Mouse (Mus musculus) sigmoid colon, adult 10 weeks (tissue): ENCODE data around the gene 1700122O11Rik. TPM values are rescaled to one million over a fixed set of nuclear protein-coding genes. Genes with fewer than 3 reads are reported as not detected.

Experiments used
- polyA plus RNA-seq: library from polyadenylated mRNA; stranded (reverse); fragments of 350-450 nt; fragmentation: Illumina TruSeq; extraction: RNeasy Lipid Tissue Mini Kit (QIAGEN cat#74804); gene quantifications from one replicate; pipeline ENCODE4 v1.2.3, GENCODE M21; 2014; ENCODE audit warnings: low read depth, low replicate concordance

Gene 1700122O11Rik
- not detected for polyA plus RNA-seq

GRCm38 (mm10) chr17:48038193-48038592 is at the start of gene 1700122O11Rik:
Gene 1700122O11Rik, minus strand, starts transcription at chr17:48038293.

Other genes starting within 250 kb of the 1700122O11Rik start
- gene Mdfi, start 203.6 kb downstream of the 1700122O11Rik start, polyA plus RNA-seq: not detected
- gene Foxp4, start 113.6 kb downstream of the 1700122O11Rik start, polyA plus RNA-seq: 0.35 TPM
- not detected for gene 1700067P10Rik, start 51.0 kb upstream of the 1700122O11Rik start, polyA plus RNA-seq
- not detected for gene 9830107B12Rik, start 108.0 kb upstream of the 1700122O11Rik start, polyA plus RNA-seq
- 0.47 TPM for gene A530064D06Rik, start 129.0 kb upstream of the 1700122O11Rik start, polyA plus RNA-seq
- gene Trem1, start 194.5 kb upstream of the 1700122O11Rik start, polyA plus RNA-seq: not detected
- gene Trem3, start 209.5 kb upstream of the 1700122O11Rik start, polyA plus RNA-seq: not detected
- 0.41 TPM for gene Treml4, start 226.0 kb upstream of the 1700122O11Rik start, polyA plus RNA-seq